Mouse (Mus musculus) induced T-regulatory cell, adult 2 months (primary cell): ENCODE measurements around the gene Sf3b1.
"Not testable (repeated sequence)": the region's sequence is repeated elsewhere in the genome, so short reads cannot be mapped to it uniquely, and the experiment has no call there.

Experiments
- DNase-seq: peaks from one replicate; pipeline ENCODE4 v3.0.0-alpha.2; 2012; ENCODE audit warnings: low read depth

The Sf3b1 gene

DNA sequence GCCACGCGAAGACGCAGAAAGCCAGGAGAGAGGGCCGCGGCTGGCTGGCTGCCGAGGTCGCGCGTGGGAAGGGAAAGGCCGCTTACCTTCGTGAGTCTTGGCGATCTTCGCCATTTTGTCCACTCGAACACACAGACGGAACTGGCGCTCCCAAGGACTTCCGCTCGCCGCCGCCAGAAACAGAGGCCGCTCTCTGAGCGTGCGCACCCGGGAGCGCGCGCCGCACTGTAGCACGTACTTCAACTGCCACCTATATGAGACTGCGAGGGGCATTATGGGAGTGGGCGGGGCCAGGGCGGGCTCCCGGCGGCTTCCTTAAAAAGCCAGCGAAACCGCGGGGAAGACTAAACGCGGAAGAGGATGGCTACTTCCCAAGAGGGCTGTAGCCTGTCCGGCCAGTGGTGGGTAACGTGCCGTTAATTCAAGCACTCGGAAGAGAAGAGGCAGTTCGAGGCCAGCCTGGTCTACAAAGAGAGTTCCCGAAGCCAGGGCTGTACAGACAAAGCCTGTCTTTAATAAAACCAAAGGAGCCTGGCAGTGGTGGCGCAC lies at the start of gene Sf3b1:
Gene Sf3b1, minus strand, starts transcription at position 229 of the 549 bp plus-strand sequence.
- peak; percentile 98 for DNase-seq

- no peak for DNase-seq
Observed at GRCm38 (mm10) chr1:55076395-55076743, 49.1 kb upstream of the Sf3b1 start.

- DNase-seq: no peak
Observed at GRCm38 (mm10) chr1:55075652-55076394, 48.5 kb upstream of the Sf3b1 start.

GRCm38 (mm10) chr1:55074757-55075156 lies 47.5 kb upstream of the Sf3b1 start:
- no peak for DNase-seq

DNA sequence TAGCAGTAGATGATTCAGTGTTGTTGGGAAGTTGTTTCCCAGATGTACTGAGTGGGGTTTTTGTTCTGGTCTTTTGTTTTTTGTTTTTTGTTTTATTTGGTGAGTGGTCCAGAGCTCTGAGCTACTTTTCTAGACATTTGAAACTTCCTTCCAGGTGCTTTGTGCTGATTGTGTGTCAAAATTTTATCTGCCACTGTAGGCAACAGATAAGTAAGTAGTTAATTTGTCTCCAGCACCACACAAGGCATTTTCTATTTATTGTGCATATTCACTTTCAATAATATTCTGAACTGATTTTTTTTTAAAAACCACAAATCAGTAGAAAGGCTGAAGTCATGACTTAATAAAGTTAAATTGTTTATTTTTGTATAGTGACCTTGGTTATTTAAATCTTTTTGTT lies 45.0 kb upstream of the Sf3b1 start:
- DNase-seq: not testable (repeated sequence)

DNA sequence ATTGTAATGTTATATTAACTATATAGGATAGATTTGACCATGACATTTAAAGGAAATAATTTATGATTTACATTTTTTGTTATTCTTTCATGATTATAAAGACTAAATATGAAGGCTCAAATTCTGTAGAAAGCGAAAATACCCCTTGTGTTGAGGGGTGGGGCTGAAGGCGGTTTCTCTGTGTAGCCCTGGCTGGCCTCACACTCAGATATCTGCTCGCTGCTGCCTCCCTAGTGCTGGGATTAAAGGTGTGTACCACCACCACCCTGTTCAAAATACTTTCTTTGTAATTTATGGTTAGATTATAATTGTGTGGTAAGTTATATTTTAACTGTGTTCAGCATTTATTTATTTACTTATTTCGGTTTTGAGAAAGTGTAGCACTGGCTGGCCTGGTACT lies 34.5 kb upstream of the Sf3b1 start:
- no peak for DNase-seq

- no peak for DNase-seq
Observed at GRCm38 (mm10) chr1:55061099-55061498, 33.8 kb upstream of the Sf3b1 start.

- not testable (repeated sequence) for DNase-seq
Observed at GRCm38 (mm10) chr1:55058383-55058782, 31.1 kb upstream of the Sf3b1 start.

- DNase-seq: no peak
Observed at GRCm38 (mm10) chr1:55055322-55056115, 28.2 kb upstream of the Sf3b1 start.

DNA sequence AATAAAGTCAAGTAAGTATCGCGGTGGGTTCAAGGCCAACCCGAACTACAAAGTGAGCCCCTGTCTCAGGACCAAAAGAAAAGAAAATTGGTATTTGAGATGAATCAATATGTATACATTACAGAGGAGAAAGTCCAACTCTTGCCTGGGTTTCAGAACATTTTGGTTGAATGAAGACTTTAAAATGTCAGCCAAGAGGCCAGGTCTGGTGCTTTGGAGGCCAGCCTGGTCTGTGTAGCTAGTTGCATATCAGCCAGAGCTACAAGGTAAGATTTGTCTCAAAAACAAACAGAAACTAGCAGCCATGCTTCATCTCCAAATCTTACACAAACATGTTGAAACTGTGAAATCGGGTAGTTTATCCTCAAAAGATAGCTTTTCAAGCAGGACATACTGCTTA lies 26.3 kb upstream of the Sf3b1 start:
- DNase-seq: no peak

DNA sequence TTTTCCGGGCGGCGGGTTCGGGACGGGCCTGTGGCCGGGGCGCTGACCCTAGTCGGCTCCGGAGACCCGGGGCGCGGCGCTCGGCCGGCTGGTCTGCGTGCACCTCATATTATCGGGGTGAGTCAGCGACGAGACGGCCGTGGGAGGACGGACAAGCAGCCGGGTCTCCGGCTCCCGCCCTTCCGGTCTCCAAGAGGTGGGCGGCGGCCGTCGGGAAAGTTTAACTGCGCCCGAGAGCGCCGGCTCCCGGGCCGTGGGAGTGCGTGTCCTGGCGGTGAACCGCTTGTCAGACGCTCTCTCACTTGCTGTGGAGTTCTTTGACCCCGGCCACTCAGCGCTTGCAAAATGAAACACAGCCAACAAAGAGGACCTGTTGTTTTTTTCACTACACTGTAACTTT lies 25.7 kb upstream of the Sf3b1 start:
- no peak for DNase-seq

- peak; percentile 99 for DNase-seq
Observed at GRCm38 (mm10) chr1:55052355-55052953, 25.2 kb upstream of the Sf3b1 start, which contains the start of gene Coq10b. Gene Coq10b (plus strand): TSS chr1:55052770.

- DNase-seq: peak; percentile 80
Observed at GRCm38 (mm10) chr1:55051671-55052070, 24.4 kb upstream of the Sf3b1 start.

DNA sequence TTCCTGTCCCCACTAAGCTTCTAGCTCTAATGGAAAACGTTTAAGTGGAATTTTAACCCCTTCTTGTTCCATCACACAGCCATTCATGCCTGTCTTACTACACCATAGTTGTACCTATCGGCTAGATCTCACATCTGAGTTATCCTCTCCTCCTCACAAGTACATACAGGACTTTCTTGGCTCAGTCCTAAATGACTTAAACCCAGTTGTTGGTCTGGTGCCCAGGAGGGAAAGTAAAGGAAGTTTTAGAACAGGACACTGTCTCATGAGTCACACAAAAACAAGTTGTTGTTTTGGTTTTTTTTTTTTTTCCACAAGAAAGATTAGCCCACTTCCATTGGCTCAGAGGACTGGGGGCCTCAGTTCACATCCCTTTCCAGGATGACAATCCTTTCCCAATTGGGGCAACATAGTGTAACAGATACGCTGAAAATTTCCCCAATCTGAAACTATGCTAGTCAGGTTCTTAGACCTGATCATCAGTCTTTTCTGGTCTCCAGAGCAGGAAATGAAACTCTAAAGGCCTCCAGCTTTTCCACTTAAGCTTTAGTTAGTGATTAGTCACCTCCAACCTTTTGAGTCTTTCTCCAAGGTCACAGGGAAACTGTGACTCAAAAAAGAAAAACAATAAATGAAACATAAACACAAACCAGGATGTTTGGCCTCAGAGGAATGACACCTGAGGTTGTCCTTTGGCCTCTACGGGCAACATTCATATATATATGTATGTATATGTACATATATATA lies 21.7 kb upstream of the Sf3b1 start:
- DNase-seq: peak; percentile 60

- DNase-seq: peak; percentile 61
Observed at GRCm38 (mm10) chr1:55043164-55043563, 15.9 kb upstream of the Sf3b1 start.

DNA sequence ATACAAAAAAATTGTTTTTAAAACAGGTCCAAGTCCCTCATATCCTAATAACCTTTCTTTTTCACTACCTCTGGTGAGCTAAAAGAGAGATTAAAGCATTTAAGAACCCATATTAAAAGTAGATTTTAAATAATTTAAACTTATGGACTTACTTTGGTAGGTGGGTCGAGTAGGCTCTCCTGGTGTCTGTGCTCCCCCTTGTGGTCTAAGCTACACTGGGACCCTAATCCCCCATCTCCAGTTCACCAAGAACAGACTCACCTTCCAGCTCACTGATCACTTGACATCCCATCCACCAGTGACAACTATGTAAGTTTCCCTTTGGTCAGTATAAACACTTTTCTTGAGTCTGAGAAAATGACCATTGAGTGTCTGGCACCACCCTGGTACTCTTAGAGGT lies 15.0 kb upstream of the Sf3b1 start:
- DNase-seq: peak; percentile 58

- no peak for DNase-seq
Observed at GRCm38 (mm10) chr1:55041691-55042090, 14.4 kb upstream of the Sf3b1 start.

DNA sequence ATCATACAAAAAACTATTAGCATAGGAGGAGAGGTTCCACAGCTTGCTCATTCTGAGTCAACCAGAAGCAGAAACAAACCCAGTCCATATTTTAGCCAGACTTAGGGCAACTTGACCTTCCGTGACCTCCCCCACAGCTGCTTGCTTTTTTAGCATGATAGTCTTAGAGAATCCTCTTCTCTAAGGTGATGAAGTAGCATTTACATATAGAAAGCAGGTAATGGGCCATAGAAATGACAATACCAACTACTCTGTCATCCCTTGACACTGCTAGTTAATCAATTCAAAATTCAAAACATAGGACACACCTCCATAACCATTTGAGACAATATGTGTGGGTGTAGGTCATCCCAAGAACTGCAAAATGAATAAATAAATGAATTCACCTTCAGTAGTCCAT lies 12.7 kb upstream of the Sf3b1 start:
- DNase-seq: no peak

GRCm38 (mm10) chr1:55031026-55031779 lies 3.9 kb upstream of the Sf3b1 start:
- DNase-seq: peak; percentile 58

DNA sequence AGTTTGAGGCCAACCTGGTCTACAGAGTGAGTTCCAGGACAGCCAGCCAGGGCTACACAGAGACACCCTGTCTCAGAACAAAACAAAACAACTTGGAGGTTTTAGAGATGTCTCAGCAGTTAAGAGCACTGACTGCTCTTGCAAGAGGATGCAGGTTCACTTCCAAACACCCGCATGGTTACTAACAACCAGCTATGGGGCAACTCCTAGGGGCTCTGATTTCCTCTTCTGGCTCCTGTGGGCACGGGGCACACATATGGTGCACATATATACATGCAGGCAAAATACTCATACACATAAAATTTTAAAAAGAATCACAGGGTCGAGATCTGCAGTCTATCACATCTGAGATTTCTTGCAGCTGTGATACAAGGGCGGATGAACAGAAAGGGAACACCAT lies 2.2 kb upstream of the Sf3b1 start:
- peak; percentile 70 for DNase-seq
